In the genomic region with DNA sequence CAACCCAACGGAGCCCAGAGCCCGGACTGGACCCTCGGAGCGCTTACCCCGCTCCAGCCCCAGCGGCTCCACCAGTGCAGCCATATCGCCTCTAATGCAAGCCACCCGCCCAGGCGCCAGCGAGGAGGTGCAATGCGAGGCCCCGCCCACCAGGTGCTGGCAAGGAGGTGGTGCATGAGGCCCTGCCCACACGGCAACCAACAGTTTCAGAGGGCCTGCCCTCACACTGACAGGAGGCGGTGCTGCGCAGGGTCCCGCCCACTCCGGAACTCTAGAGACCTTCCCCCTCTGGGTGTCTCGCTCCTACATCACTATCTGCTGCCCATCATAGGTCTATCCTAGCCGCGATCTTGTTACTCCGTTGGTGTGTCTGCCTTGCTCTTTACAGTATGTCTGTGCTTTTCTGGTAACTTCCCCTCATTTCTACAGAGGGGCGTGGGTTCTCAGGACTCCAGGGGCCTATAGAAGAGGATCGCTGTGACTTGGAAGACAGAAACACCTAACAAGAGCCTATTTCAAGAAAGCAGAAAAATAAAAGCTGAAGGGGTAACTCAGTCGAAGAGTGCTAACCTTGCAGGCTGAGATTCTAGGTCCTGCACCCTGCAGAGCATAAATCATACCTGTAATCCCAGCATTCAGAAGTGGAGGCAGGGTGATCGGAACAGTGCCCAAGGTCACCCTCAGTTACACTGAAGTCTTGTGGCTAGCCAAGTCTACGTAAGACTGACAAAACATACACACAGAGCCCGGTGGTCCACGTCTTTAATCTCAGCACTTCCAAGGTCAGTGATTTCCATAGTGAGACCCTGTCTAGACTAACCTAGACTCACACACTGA, we compare ENCODE assay signal across 8 mouse cellular contexts. TPM values are rescaled to one million over a fixed set of nuclear protein-coding genes. Genes with fewer than 3 reads are reported as not detected.
DNase-seq lines count a peak whose midpoint lies in the region; ATAC-seq lines count a peak whose summit lies in the region.

A gene (minus strand): TSS at position 109 of the 837 bp plus-strand sequence.

- intact Hi-C loops in left cerebral cortex, postnatal 4 days (cut with DNase I) = no loop called here

- no peaks in the 10 kb centered on the region for H3K9me3 ChIP-seq in embryonic facial prominence, embryonic 12.5 days
- no peaks in the 10 kb centered on the region for H3K9me3 ChIP-seq in midbrain, embryonic 12.5 days

- 11% methylated on average over 28 of the region's 28 CpGs for WGBS in embryonic facial prominence, embryonic 12.5 days
- WGBS in midbrain, embryonic 12.5 days = 12% methylated on average over 28 of the region's 28 CpGs

- peak within 1 kb of the TSS; percentile 96 for H3K4me2 ChIP-seq in embryonic facial prominence, embryonic 12.5 days (replicated peaks)
- H3K4me2 ChIP-seq in midbrain, embryonic 12.5 days (replicated peaks) = peak within 1 kb of the TSS; percentile 89

- peaks cover 24% of the 10 kb centered on the region for H3K4me1 ChIP-seq in embryonic facial prominence, embryonic 12.5 days
- H3K4me1 ChIP-seq in midbrain, embryonic 12.5 days = peaks cover 32% of the 10 kb centered on the region

- H3K27me3 ChIP-seq in embryonic facial prominence, embryonic 12.5 days = peaks cover 32% of the 10 kb centered on the region
- H3K27me3 ChIP-seq in midbrain, embryonic 12.5 days = peaks cover 40% of the 10 kb centered on the region

- no peak within 1 kb of the TSS for H3K27ac ChIP-seq in embryonic facial prominence, embryonic 12.5 days
- no peak within 1 kb of the TSS for H3K27ac ChIP-seq in midbrain, embryonic 12.5 days (replicated peaks)

- H3K9ac ChIP-seq in embryonic facial prominence, embryonic 12.5 days = peak within 1 kb of the TSS; percentile 54
- peak within 1 kb of the TSS; percentile 62 for H3K9ac ChIP-seq in midbrain, embryonic 12.5 days (replicated peaks)

- H3K4me3 ChIP-seq in embryonic facial prominence, embryonic 12.5 days = peak within 1 kb of the TSS; percentile 43
- H3K4me3 ChIP-seq in midbrain, embryonic 12.5 days = peak within 1 kb of the TSS; percentile 46

- peak; percentile 77 for ATAC-seq in embryonic facial prominence, embryonic 12.5 days (ENCODE audit: insufficient number of reproducible peaks, insufficient read depth, low FRiP score, low TSS enrichment)
- ATAC-seq in midbrain, embryonic 12.5 days (ENCODE audit: low FRiP score, low read depth) = peak; percentile 31

- DNase-seq in adrenal gland, postnatal 25 days = peak; percentile 91
- peak; percentile 98 for DNase-seq in heart, adult 11 months
- peak; percentile 91 for DNase-seq in kidney, adult 11 months
- DNase-seq in left cerebral cortex, postnatal 4 days = peak; percentile 87
- peak; percentile 65 for DNase-seq in skeletal muscle tissue, adult 2 months (ENCODE audit: low read depth, low spot score)
- DNase-seq in MN1 (ENCODE audit: low spot score) = no peak

- H3K36me3 ChIP-seq in embryonic facial prominence, embryonic 12.5 days = peaks cover 26% of the 10 kb centered on the region
- H3K36me3 ChIP-seq in midbrain, embryonic 12.5 days = peaks cover 32% of the 10 kb centered on the region

RNA-seq across cellular contexts. Expression of the gene that starts here (rescaled TPM):
- 8.7 TPM in 1 of 2 replicates, not detected in the other for total RNA-seq in adrenal gland, postnatal 25 days (2021)
- 1.2 and 1.9 TPM in 2 replicates for polyA plus RNA-seq in embryonic facial prominence, embryonic 12.5 days (2016; fragmentation: Nextera tagmentation; extraction: Ambion mirVana)
- 10 to 100 TPM; 60.4 to 68.3 TPM for total RNA-seq in left cerebral cortex, postnatal 4 days (2021)
- 2.6 and 2.9 TPM in 2 replicates for polyA plus RNA-seq in midbrain, embryonic 12.5 days (2016; fragmentation: Nextera tagmentation; extraction: Ambion mirVana)
